Mouse (Mus musculus): Measurements from ENCODE around the gene Lrrc66. TPM values are rescaled to one million over a fixed set of nuclear protein-coding genes. Genes with fewer than 3 reads are reported as not detected.
A peak's percentile ranks its signal among the peaks of the same experiment; 100 is the strongest.

Lrrc66 gene
- polyA plus RNA-seq, 1 experiment from 2014 or later = 0.46 TPM

- H3K4me1 ChIP-seq (ENCODE audit: control insufficient read depth, insufficient read depth, low read length) = peaks cover 7% of the 10 kb centered on the region
- H3K27ac ChIP-seq (replicated peaks; ENCODE audit: low read depth, low read length) = no peak overlapping the region
- no peak for ATAC-seq (replicated peaks; ENCODE audit: insufficient number of reproducible peaks, low FRiP score, low TSS enrichment, low read depth)
- no peaks in the 10 kb centered on the region for H3K9me3 ChIP-seq (replicated peaks; ENCODE audit: control insufficient read depth, low read length)
- peak overlapping the region; percentile 48 for H3K4me3 ChIP-seq (ENCODE audit: low read depth, low read length)
- H3K9ac ChIP-seq (replicated peaks; ENCODE audit: low read length) = peak overlapping the region; percentile 43; the same call in 1 of the 2 replicates
- WGBS = under 1% methylated on average over 15 of the region's 15 CpGs
- peaks cover 43% of the 10 kb centered on the region for H3K27me3 ChIP-seq (ENCODE audit: control insufficient read depth, insufficient read depth, low read length)
- DNase-seq (ENCODE audit: low spot score) = peak; percentile 19
- H3K36me3 ChIP-seq (replicated peaks; ENCODE audit: control insufficient read depth, insufficient read depth, low read depth, low read length) = no peaks in the 10 kb centered on the region
- H3K4me2 ChIP-seq (ENCODE audit: low read depth, low read length) = peak overlapping the region; percentile 94
Observed at GRCm38 (mm10) chr5:73650365-73650964, 18.1 kb upstream of the Lrrc66 start.

- Histone ChIP-seq H3K4me3 (ENCODE audit: low read depth, low read length) (peak within 1 kb of the TSS; percentile 79), H3K4me2 (ENCODE audit: low read depth, low read length) (peak within 1 kb of the TSS; percentile 89), H3K4me1 (ENCODE audit: control insufficient read depth, insufficient read depth, low read length) (peaks cover 7% of the 10 kb centered on the region), H3K27me3 (ENCODE audit: control insufficient read depth, insufficient read depth, low read length) (peaks cover 36% of the 10 kb centered on the region), H3K36me3 (replicated peaks; ENCODE audit: control insufficient read depth, insufficient read depth, low read depth, low read length) (no peaks in the 10 kb centered on the region), H3K9ac (replicated peaks; ENCODE audit: low read length) (peak within 1 kb of the TSS; percentile 79), H3K27ac (replicated peaks; ENCODE audit: low read depth, low read length) (0 out of 2 replicates have a peak within 1 kb of the TSS, but pooled peaks have one; percentile 13), H3K9me3 (replicated peaks; ENCODE audit: control insufficient read depth, low read length) (no peaks in the 10 kb centered on the region)
- ATAC-seq (replicated peaks; ENCODE audit: insufficient number of reproducible peaks, low FRiP score, low TSS enrichment, low read depth) (peak; percentile 86), DNase-seq (ENCODE audit: low spot score) (peak; percentile 85)
- WGBS = under 1% methylated on average over 49 of the region's 62 CpGs
Observed at GRCm38 (mm10) chr5:73647261-73647900, 15.1 kb upstream of the Lrrc66 start, which contains the start of gene Sgcb. Gene Sgcb (minus strand): TSS chr5:73647790.

GRCm38 (mm10) chr5:73642091-73642490 is 9.8 kb upstream of the Lrrc66 start:
- Histone ChIP-seq H3K9ac (replicated peaks; ENCODE audit: low read length) (no peak overlapping the region), H3K4me3 (ENCODE audit: low read depth, low read length) (no peak overlapping the region), H3K36me3 (replicated peaks; ENCODE audit: control insufficient read depth, insufficient read depth, low read depth, low read length) (no peaks in the 10 kb centered on the region), H3K27ac (replicated peaks; ENCODE audit: low read depth, low read length) (no peak overlapping the region), H3K27me3 (ENCODE audit: control insufficient read depth, insufficient read depth, low read length) (no peaks in the 10 kb centered on the region), H3K4me2 (ENCODE audit: low read depth, low read length) (no peak overlapping the region), H3K9me3 (replicated peaks; ENCODE audit: control insufficient read depth, low read length) (no peaks in the 10 kb centered on the region), H3K4me1 (ENCODE audit: control insufficient read depth, insufficient read depth, low read length) (no peaks in the 10 kb centered on the region)
- 84% methylated on average over 4 of the region's 4 CpGs for WGBS
- DNase-seq (ENCODE audit: low spot score) (peak; percentile 39), ATAC-seq (replicated peaks; ENCODE audit: insufficient number of reproducible peaks, low FRiP score, low TSS enrichment, low read depth) (no peak)

GRCm38 (mm10) chr5:73641058-73641457 is 8.7 kb upstream of the Lrrc66 start:
- Histone ChIP-seq H3K9me3 (replicated peaks; ENCODE audit: control insufficient read depth, low read length) (no peaks in the 10 kb centered on the region), H3K27me3 (ENCODE audit: control insufficient read depth, insufficient read depth, low read length) (no peaks in the 10 kb centered on the region), H3K4me3 (ENCODE audit: low read depth, low read length) (no peak overlapping the region), H3K27ac (replicated peaks; ENCODE audit: low read depth, low read length) (no peak overlapping the region), H3K36me3 (replicated peaks; ENCODE audit: control insufficient read depth, insufficient read depth, low read depth, low read length) (no peaks in the 10 kb centered on the region), H3K4me2 (ENCODE audit: low read depth, low read length) (no peak overlapping the region), H3K4me1 (ENCODE audit: control insufficient read depth, insufficient read depth, low read length) (no peaks in the 10 kb centered on the region), H3K9ac (replicated peaks; ENCODE audit: low read length) (no peak overlapping the region)
- WGBS = 92% methylated on average over 3 of the region's 3 CpGs
- no peak for DNase-seq (ENCODE audit: low spot score)
- no peak for ATAC-seq (replicated peaks; ENCODE audit: insufficient number of reproducible peaks, low FRiP score, low TSS enrichment, low read depth)

GRCm38 (mm10) chr5:73637337-73638107 is 5.2 kb upstream of the Lrrc66 start:
- WGBS = 49% methylated on average over 8 of the region's 8 CpGs
- Histone ChIP-seq H3K36me3 (replicated peaks; ENCODE audit: control insufficient read depth, insufficient read depth, low read depth, low read length) (no peaks in the 10 kb centered on the region; the same call in 1 of the 2 replicates), H3K4me1 (ENCODE audit: control insufficient read depth, insufficient read depth, low read length) (no peaks in the 10 kb centered on the region), H3K9ac (replicated peaks; ENCODE audit: low read length) (no peak overlapping the region; the same call in 1 of the 2 replicates), H3K4me3 (ENCODE audit: low read depth, low read length) (no peak overlapping the region), H3K9me3 (replicated peaks; ENCODE audit: control insufficient read depth, low read length) (no peaks in the 10 kb centered on the region), H3K27me3 (ENCODE audit: control insufficient read depth, insufficient read depth, low read length) (no peaks in the 10 kb centered on the region), H3K27ac (replicated peaks; ENCODE audit: low read depth, low read length) (no peak overlapping the region), H3K4me2 (ENCODE audit: low read depth, low read length) (no peak overlapping the region)
- ATAC-seq (replicated peaks; ENCODE audit: insufficient number of reproducible peaks, low FRiP score, low TSS enrichment, low read depth) = no peak
- peak; percentile 84 for DNase-seq (ENCODE audit: low spot score)

- no peaks in the 10 kb centered on the region; the same call in 1 of the 2 replicates for H3K36me3 ChIP-seq (replicated peaks; ENCODE audit: control insufficient read depth, insufficient read depth, low read depth, low read length)
- no peaks in the 10 kb centered on the region for H3K9me3 ChIP-seq (replicated peaks; ENCODE audit: control insufficient read depth, low read length)
- H3K27ac ChIP-seq (replicated peaks; ENCODE audit: low read depth, low read length) = no peak overlapping the region
- H3K4me3 ChIP-seq (ENCODE audit: low read depth, low read length) = no peak overlapping the region
- H3K9ac ChIP-seq (replicated peaks; ENCODE audit: low read length) = no peak overlapping the region
- no peaks in the 10 kb centered on the region for H3K4me1 ChIP-seq (ENCODE audit: control insufficient read depth, insufficient read depth, low read length)
- WGBS = 60% methylated on average over 8 of the region's 8 CpGs
- DNase-seq (ENCODE audit: low spot score) (peak; percentile 79), ATAC-seq (replicated peaks; ENCODE audit: insufficient number of reproducible peaks, low FRiP score, low TSS enrichment, low read depth) (no peak)
- no peaks in the 10 kb centered on the region for H3K27me3 ChIP-seq (ENCODE audit: control insufficient read depth, insufficient read depth, low read length)
- no peak overlapping the region for H3K4me2 ChIP-seq (ENCODE audit: low read depth, low read length)
Observed at GRCm38 (mm10) chr5:73633141-73633540, 815 bp upstream of the Lrrc66 start.

- no peaks in the 10 kb centered on the region for H3K27me3 ChIP-seq (ENCODE audit: control insufficient read depth, insufficient read depth, low read length)
- 75% methylated on average over 10 of the region's 10 CpGs for WGBS
- H3K27ac ChIP-seq (replicated peaks; ENCODE audit: low read depth, low read length) = no peak overlapping the region
- no peak for DNase-seq (ENCODE audit: low spot score)
- H3K4me3 ChIP-seq (ENCODE audit: low read depth, low read length) = no peak overlapping the region
- no peak overlapping the region; the same call in 1 of the 2 replicates for H3K9ac ChIP-seq (replicated peaks; ENCODE audit: low read length)
- no peak for ATAC-seq (replicated peaks; ENCODE audit: insufficient number of reproducible peaks, low FRiP score, low TSS enrichment, low read depth)
- H3K36me3 ChIP-seq (replicated peaks; ENCODE audit: control insufficient read depth, insufficient read depth, low read depth, low read length) = no peaks in the 10 kb centered on the region; the same call in 1 of the 2 replicates
- H3K4me2 ChIP-seq (ENCODE audit: low read depth, low read length) = no peak overlapping the region
- no peaks in the 10 kb centered on the region for H3K4me1 ChIP-seq (ENCODE audit: control insufficient read depth, insufficient read depth, low read length)
- H3K9me3 ChIP-seq (replicated peaks; ENCODE audit: control insufficient read depth, low read length) = no peaks in the 10 kb centered on the region
Observed at GRCm38 (mm10) chr5:73631001-73631558, 1.2 kb downstream of the Lrrc66 start.
